Mouse (Mus musculus): ENCODE results near the gene Gse1. TPM values are rescaled to one million over a fixed set of nuclear protein-coding genes. Genes with fewer than 3 reads are reported as not detected.

The Gse1 gene
- polyA plus RNA-seq, 1 experiment from 2014 or later: 25.3 TPM

GRCm38 (mm10) chr8:120390598-120390997 is 162.3 kb downstream of the Gse1 start:
- no peak for DNase-seq (ENCODE audit: low spot score)
- Histone ChIP-seq H3K4me2 (no peak overlapping the region), H3K36me3 (ENCODE audit: control insufficient read depth, insufficient read depth, low read length) (no peaks in the 10 kb centered on the region), H3K27ac (ENCODE audit: low read depth, low read length) (no peak overlapping the region), H3K4me1 (replicated peaks; ENCODE audit: control insufficient read depth, insufficient read depth, low read length) (peaks cover 14% of the 10 kb centered on the region), H3K4me3 (ENCODE audit: low read depth, low read length) (no peak overlapping the region), H3K9ac (ENCODE audit: low read depth, low read length) (no peak overlapping the region), H3K27me3 (replicated peaks; ENCODE audit: control insufficient read depth, insufficient read depth, low read length) (no peaks in the 10 kb centered on the region), H3K9me3 (ENCODE audit: control insufficient read depth, low read length) (no peaks in the 10 kb centered on the region)
- no peak for ATAC-seq (replicated peaks; ENCODE audit: low FRiP score)
- WGBS: 86% methylated on average over 7 of the region's 7 CpGs

GRCm38 (mm10) chr8:120391856-120392255 is 163.6 kb downstream of the Gse1 start:
- WGBS: 66% methylated on average over 21 of the region's 21 CpGs
- Histone ChIP-seq H3K4me2 (no peak overlapping the region), H3K9ac (ENCODE audit: low read depth, low read length) (no peak overlapping the region), H3K9me3 (ENCODE audit: control insufficient read depth, low read length) (no peaks in the 10 kb centered on the region), H3K27me3 (replicated peaks; ENCODE audit: control insufficient read depth, insufficient read depth, low read length) (no peaks in the 10 kb centered on the region), H3K36me3 (ENCODE audit: control insufficient read depth, insufficient read depth, low read length) (no peaks in the 10 kb centered on the region), H3K4me3 (ENCODE audit: low read depth, low read length) (no peak overlapping the region), H3K27ac (ENCODE audit: low read depth, low read length) (no peak overlapping the region), H3K4me1 (replicated peaks; ENCODE audit: control insufficient read depth, insufficient read depth, low read length) (peaks cover 13% of the 10 kb centered on the region)
- ATAC-seq (replicated peaks; ENCODE audit: low FRiP score) (no peak), DNase-seq (ENCODE audit: low spot score) (no peak)

GRCm38 (mm10) chr8:120393085-120393484 is 164.8 kb downstream of the Gse1 start:
- Histone ChIP-seq H3K36me3 (ENCODE audit: control insufficient read depth, insufficient read depth, low read length) (no peaks in the 10 kb centered on the region), H3K4me3 (ENCODE audit: low read depth, low read length) (no peak overlapping the region), H3K9me3 (ENCODE audit: control insufficient read depth, low read length) (no peaks in the 10 kb centered on the region), H3K27ac (ENCODE audit: low read depth, low read length) (no peak overlapping the region), H3K9ac (ENCODE audit: low read depth, low read length) (no peak overlapping the region), H3K27me3 (replicated peaks; ENCODE audit: control insufficient read depth, insufficient read depth, low read length) (no peaks in the 10 kb centered on the region), H3K4me1 (replicated peaks; ENCODE audit: control insufficient read depth, insufficient read depth, low read length) (peaks cover 14% of the 10 kb centered on the region), H3K4me2 (no peak overlapping the region)
- no peak for DNase-seq (ENCODE audit: low spot score)
- ATAC-seq (replicated peaks; ENCODE audit: low FRiP score): no peak
- WGBS: 84% methylated on average over 11 of the region's 11 CpGs

- H3K4me1 ChIP-seq (replicated peaks; ENCODE audit: control insufficient read depth, insufficient read depth, low read length): peaks cover 16% of the 10 kb centered on the region
- 80% methylated on average over 9 of the region's 9 CpGs for WGBS
- no peaks in the 10 kb centered on the region for H3K27me3 ChIP-seq (replicated peaks; ENCODE audit: control insufficient read depth, insufficient read depth, low read length)
Measured at GRCm38 (mm10) chr8:120393871-120394275, 165.6 kb downstream of the Gse1 start.

GRCm38 (mm10) chr8:120395892-120396291 is 167.6 kb downstream of the Gse1 start:
- H3K4me3 ChIP-seq (ENCODE audit: low read depth, low read length): no peak overlapping the region
- no peak overlapping the region for H3K9ac ChIP-seq (ENCODE audit: low read depth, low read length)
- H3K9me3 ChIP-seq (ENCODE audit: control insufficient read depth, low read length): no peaks in the 10 kb centered on the region
- no peak overlapping the region for H3K4me2 ChIP-seq
- ATAC-seq (replicated peaks; ENCODE audit: low FRiP score): no peak
- 87% methylated on average over 3 of the region's 3 CpGs for WGBS
- no peak for DNase-seq (ENCODE audit: low spot score)
- no peak overlapping the region for H3K27ac ChIP-seq (ENCODE audit: low read depth, low read length)
- peaks cover 23% of the 10 kb centered on the region for H3K4me1 ChIP-seq (replicated peaks; ENCODE audit: control insufficient read depth, insufficient read depth, low read length)
- no peaks in the 10 kb centered on the region; the same call in 1 of the 2 replicates for H3K27me3 ChIP-seq (replicated peaks; ENCODE audit: control insufficient read depth, insufficient read depth, low read length)
- H3K36me3 ChIP-seq (ENCODE audit: control insufficient read depth, insufficient read depth, low read length): no peaks in the 10 kb centered on the region

More at GRCm38 (mm10) chr8:120393871-120394275, 165.6 kb downstream of the Gse1 start:
- no peaks in the 10 kb centered on the region for H3K9me3 ChIP-seq (ENCODE audit: control insufficient read depth, low read length)
- no peaks in the 10 kb centered on the region for H3K36me3 ChIP-seq (ENCODE audit: control insufficient read depth, insufficient read depth, low read length)
- no peak overlapping the region for H3K27ac ChIP-seq (ENCODE audit: low read depth, low read length)
- no peak overlapping the region for H3K4me3 ChIP-seq (ENCODE audit: low read depth, low read length)
- no peak overlapping the region for H3K9ac ChIP-seq (ENCODE audit: low read depth, low read length)
- no peak for ATAC-seq (replicated peaks; ENCODE audit: low FRiP score)
- no peak for DNase-seq (ENCODE audit: low spot score)
- H3K4me2 ChIP-seq: no peak overlapping the region

- Histone ChIP-seq H3K4me2 (no peak overlapping the region), H3K4me3 (ENCODE audit: low read depth, low read length) (no peak overlapping the region)
- WGBS: 68% methylated on average over 3 of the region's 3 CpGs
Measured at GRCm38 (mm10) chr8:120396756-120397155, 168.5 kb downstream of the Gse1 start.

GRCm38 (mm10) chr8:120397444-120398411 is 169.5 kb downstream of the Gse1 start:
- peaks cover 28% of the 10 kb centered on the region for H3K4me1 ChIP-seq (replicated peaks; ENCODE audit: control insufficient read depth, insufficient read depth, low read length)
- 57% methylated on average over 15 of the region's 15 CpGs for WGBS
- no peaks in the 10 kb centered on the region; the same call in 1 of the 2 replicates for H3K27me3 ChIP-seq (replicated peaks; ENCODE audit: control insufficient read depth, insufficient read depth, low read length)
- H3K36me3 ChIP-seq (ENCODE audit: control insufficient read depth, insufficient read depth, low read length): no peaks in the 10 kb centered on the region
- no peak overlapping the region for H3K4me2 ChIP-seq
- H3K9me3 ChIP-seq (ENCODE audit: control insufficient read depth, low read length): no peaks in the 10 kb centered on the region
- DNase-seq (ENCODE audit: low spot score) (no peak), ATAC-seq (replicated peaks; ENCODE audit: low FRiP score) (no peak; the same call in 1 of the 2 replicates)
- H3K4me3 ChIP-seq (ENCODE audit: low read depth, low read length): no peak overlapping the region
- H3K9ac ChIP-seq (ENCODE audit: low read depth, low read length): no peak overlapping the region
- H3K27ac ChIP-seq (ENCODE audit: low read depth, low read length): no peak overlapping the region

More at GRCm38 (mm10) chr8:120396756-120397155, 168.5 kb downstream of the Gse1 start:
- no peak overlapping the region for H3K9ac ChIP-seq (ENCODE audit: low read depth, low read length)
- H3K36me3 ChIP-seq (ENCODE audit: control insufficient read depth, insufficient read depth, low read length): no peaks in the 10 kb centered on the region
- DNase-seq (ENCODE audit: low spot score) (no peak), ATAC-seq (replicated peaks; ENCODE audit: low FRiP score) (no peak)
- H3K4me1 ChIP-seq (replicated peaks; ENCODE audit: control insufficient read depth, insufficient read depth, low read length): peaks cover 28% of the 10 kb centered on the region
- no peak overlapping the region for H3K27ac ChIP-seq (ENCODE audit: low read depth, low read length)
- no peaks in the 10 kb centered on the region for H3K9me3 ChIP-seq (ENCODE audit: control insufficient read depth, low read length)
- H3K27me3 ChIP-seq (replicated peaks; ENCODE audit: control insufficient read depth, insufficient read depth, low read length): no peaks in the 10 kb centered on the region; the same call in 1 of the 2 replicates

- Histone ChIP-seq H3K4me3 (ENCODE audit: low read depth, low read length) (no peak overlapping the region), H3K4me1 (replicated peaks; ENCODE audit: control insufficient read depth, insufficient read depth, low read length) (peaks cover 27% of the 10 kb centered on the region), H3K9me3 (ENCODE audit: control insufficient read depth, low read length) (no peaks in the 10 kb centered on the region), H3K36me3 (ENCODE audit: control insufficient read depth, insufficient read depth, low read length) (no peaks in the 10 kb centered on the region), H3K4me2 (no peak overlapping the region), H3K27ac (ENCODE audit: low read depth, low read length) (no peak overlapping the region), H3K9ac (ENCODE audit: low read depth, low read length) (no peak overlapping the region), H3K27me3 (replicated peaks; ENCODE audit: control insufficient read depth, insufficient read depth, low read length) (no peaks in the 10 kb centered on the region; the same call in 1 of the 2 replicates)
- DNase-seq (ENCODE audit: low spot score) (no peak), ATAC-seq (replicated peaks; ENCODE audit: low FRiP score) (no peak)
- WGBS: 69% methylated on average over 33 of the region's 33 CpGs
Measured at GRCm38 (mm10) chr8:120399212-120399934, 171.1 kb downstream of the Gse1 start.

Measured in liver, embryonic 11.5 days (tissue).